Mouse (Mus musculus): Measurements from ENCODE around the gene Kdm2a. TPM values are rescaled to one million over a fixed set of nuclear protein-coding genes. Genes with fewer than 3 reads are reported as not detected.

The Kdm2a gene
- polyA plus RNA-seq, 1 experiment from 2014 or later, result 32.8 TPM

DNA sequence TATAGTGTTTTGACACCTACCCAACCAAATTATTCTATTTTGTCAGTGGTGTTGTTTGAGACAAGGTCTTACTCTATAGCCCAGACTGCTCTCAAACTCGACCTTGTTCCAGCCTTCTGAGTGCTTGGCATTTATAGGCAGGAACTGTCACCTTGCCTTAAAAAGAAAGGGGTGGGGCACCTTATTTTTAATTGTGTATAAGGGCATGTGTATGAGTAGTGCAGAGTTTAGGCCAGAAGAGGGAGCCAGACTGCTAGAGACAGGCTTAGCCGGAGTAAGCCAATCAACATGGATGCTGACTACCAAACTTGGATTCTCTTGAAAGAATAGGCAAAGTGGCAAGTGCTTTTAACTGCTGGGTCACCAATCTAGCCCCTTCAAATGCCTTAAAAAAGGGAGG lies 59.9 kb downstream of the Kdm2a start:
- Histone ChIP-seq H3K27ac (no peak overlapping the region), H3K9me3 (replicated peaks; ENCODE audit: low read length) (no peaks in the 10 kb centered on the region), H3K4me2 (ENCODE audit: low read length) (no peak overlapping the region), H3K4me3 (replicated peaks; ENCODE audit: low read depth, low read length) (no peak overlapping the region), H3K36me3 (ENCODE audit: insufficient read depth, low read length) (peaks cover 15% of the 10 kb centered on the region), H3K27me3 (ENCODE audit: insufficient read depth, low read length) (no peaks in the 10 kb centered on the region), H3K4me1 (replicated peaks; ENCODE audit: insufficient read depth, low read length) (0 out of 2 replicates have a peak, but pooled peaks cover 5% of the 10 kb centered on the region), H3K9ac (ENCODE audit: low read depth, low read length) (no peak overlapping the region)
- 27% methylated on average over 2 of the region's 2 CpGs for WGBS
- peak; percentile 85 for TF ChIP-seq CTCF (IDR thresholded peaks at IDR 0.05; ENCODE audit: low read depth)
- peak; percentile 88 for DNase-seq (ENCODE audit: low spot score)
- ATAC-seq (replicated peaks; ENCODE audit: low FRiP score, low read depth), result no peak

DNA sequence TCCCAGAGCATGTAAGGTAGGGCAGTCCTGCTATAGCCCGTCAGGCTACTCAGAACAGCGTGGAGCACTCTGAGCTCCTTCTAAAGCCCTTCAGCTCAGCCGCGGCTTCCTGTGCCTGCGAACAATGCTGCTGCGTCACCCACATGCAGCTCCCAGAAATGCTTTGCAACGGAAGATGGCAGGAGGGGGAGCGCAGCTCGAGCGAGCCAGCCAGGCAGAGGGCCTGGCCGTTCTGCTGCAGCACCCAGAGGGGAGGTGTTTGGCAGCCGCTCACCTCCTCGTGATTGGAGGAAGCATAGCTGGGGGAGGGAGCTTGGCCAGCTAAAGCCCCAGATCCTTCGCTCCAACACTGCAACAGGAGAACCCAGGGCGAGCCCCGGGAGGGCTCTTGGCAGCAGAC lies 64.3 kb downstream of the Kdm2a start:
- Histone ChIP-seq H3K4me3 (replicated peaks; ENCODE audit: low read depth, low read length) (peak overlapping the region; percentile 54), H3K36me3 (ENCODE audit: insufficient read depth, low read length) (peaks cover 15% of the 10 kb centered on the region), H3K9ac (ENCODE audit: low read depth, low read length) (peak overlapping the region; percentile 64), H3K27ac (peak overlapping the region; percentile 93), H3K27me3 (ENCODE audit: insufficient read depth, low read length) (no peaks in the 10 kb centered on the region), H3K4me2 (ENCODE audit: low read length) (peak overlapping the region; percentile 68), H3K9me3 (replicated peaks; ENCODE audit: low read length) (no peaks in the 10 kb centered on the region), H3K4me1 (replicated peaks; ENCODE audit: insufficient read depth, low read length) (peaks cover 16% of the 10 kb centered on the region)
- under 1% methylated on average over 16 of the region's 16 CpGs for WGBS
- peak; percentile 36; the same call in 1 of the 2 replicates for TF ChIP-seq CTCF (IDR thresholded peaks at IDR 0.05; ENCODE audit: low read depth)
- DNase-seq (ENCODE audit: low spot score) (peak; percentile 99), ATAC-seq (replicated peaks; ENCODE audit: low FRiP score, low read depth) (peak; percentile 98)

DNA sequence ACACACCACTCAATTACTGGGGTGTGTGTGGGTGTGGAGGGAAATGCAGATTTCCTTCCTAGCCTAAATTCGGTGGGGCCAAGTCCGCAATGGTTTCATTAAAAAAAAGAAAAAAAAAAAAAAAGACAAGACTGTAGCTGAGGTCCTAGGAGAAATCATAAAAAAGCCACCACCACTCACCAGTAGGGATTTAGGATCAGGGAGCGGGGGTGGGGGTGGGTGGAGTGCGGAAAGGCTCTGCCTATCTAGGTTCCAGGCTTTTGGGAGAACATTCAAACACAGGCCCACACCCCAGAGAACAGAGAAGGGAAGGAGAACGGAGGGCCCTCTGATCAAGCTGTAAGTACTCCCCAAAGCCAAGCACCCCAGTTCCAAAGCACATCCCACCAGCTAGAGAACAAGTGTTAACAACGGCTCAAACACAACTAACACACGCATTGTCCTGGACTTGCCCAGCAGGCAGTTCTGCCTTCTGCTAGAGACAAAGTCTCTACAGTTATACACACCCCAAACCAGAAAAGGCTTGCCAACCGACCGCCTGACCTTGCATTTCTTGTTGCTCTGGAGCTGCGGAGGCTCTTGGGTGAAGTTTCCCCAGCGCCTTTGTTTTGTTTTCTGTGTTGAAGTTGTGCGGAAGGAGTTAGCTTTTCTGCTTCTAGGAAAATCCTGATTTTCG lies 64.8 kb downstream of the Kdm2a start:
- peak; percentile 38 for DNase-seq (ENCODE audit: low spot score)
- H3K4me1 ChIP-seq (replicated peaks; ENCODE audit: insufficient read depth, low read length), result peaks cover 16% of the 10 kb centered on the region
- H3K4me3 ChIP-seq (replicated peaks; ENCODE audit: low read depth, low read length), result peak overlapping the region; percentile 54
- TF ChIP-seq CTCF (IDR thresholded peaks at IDR 0.05; ENCODE audit: low read depth), result no peak
- peak overlapping the region; percentile 93 for H3K27ac ChIP-seq
- H3K9me3 ChIP-seq (replicated peaks; ENCODE audit: low read length), result no peaks in the 10 kb centered on the region
- H3K36me3 ChIP-seq (ENCODE audit: insufficient read depth, low read length), result peaks cover 18% of the 10 kb centered on the region
- H3K4me2 ChIP-seq (ENCODE audit: low read length), result peak overlapping the region; percentile 68
- peak; percentile 52; the same call in 1 of the 2 replicates for ATAC-seq (replicated peaks; ENCODE audit: low FRiP score, low read depth)
- H3K27me3 ChIP-seq (ENCODE audit: insufficient read depth, low read length), result no peaks in the 10 kb centered on the region
- whole genome bisulfite sequencing, result under 1% methylated on average over 13 of the region's 13 CpGs
- peak overlapping the region; percentile 64 for H3K9ac ChIP-seq (ENCODE audit: low read depth, low read length)

DNA sequence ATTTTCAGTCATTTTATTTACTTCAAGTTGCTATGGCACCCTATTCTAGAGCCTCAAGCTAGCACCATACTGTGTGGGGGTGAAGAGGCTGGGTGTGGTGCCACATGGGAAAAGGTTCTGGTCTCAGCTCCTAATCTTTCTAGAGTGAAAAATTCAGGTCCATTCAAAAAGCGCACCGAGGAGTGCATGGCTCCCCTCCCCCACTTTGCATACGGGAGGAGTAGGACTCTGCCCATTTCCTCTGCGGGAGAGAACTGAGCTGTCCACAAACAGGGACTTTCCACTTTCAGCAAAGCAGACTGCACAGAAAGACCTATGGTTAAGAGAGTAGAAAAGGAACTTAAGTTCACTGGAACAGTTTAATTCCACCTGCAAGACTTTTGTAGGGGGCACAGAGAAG lies 65.4 kb downstream of the Kdm2a start:
- Histone ChIP-seq H3K36me3 (ENCODE audit: insufficient read depth, low read length) (peaks cover 24% of the 10 kb centered on the region), H3K4me3 (replicated peaks; ENCODE audit: low read depth, low read length) (peak overlapping the region; percentile 54), H3K9me3 (replicated peaks; ENCODE audit: low read length) (no peaks in the 10 kb centered on the region), H3K9ac (ENCODE audit: low read depth, low read length) (peak overlapping the region; percentile 64), H3K27me3 (ENCODE audit: insufficient read depth, low read length) (no peaks in the 10 kb centered on the region), H3K4me2 (ENCODE audit: low read length) (peak overlapping the region; percentile 68), H3K4me1 (replicated peaks; ENCODE audit: insufficient read depth, low read length) (peaks cover 16% of the 10 kb centered on the region), H3K27ac (peak overlapping the region; percentile 93)
- 0% methylated on average over 4 of the region's 4 CpGs for WGBS
- DNase-seq (ENCODE audit: low spot score) (peak; percentile 67), ATAC-seq (replicated peaks; ENCODE audit: low FRiP score, low read depth) (no peak)
- TF ChIP-seq CTCF (IDR thresholded peaks at IDR 0.05; ENCODE audit: low read depth), result no peak

DNA sequence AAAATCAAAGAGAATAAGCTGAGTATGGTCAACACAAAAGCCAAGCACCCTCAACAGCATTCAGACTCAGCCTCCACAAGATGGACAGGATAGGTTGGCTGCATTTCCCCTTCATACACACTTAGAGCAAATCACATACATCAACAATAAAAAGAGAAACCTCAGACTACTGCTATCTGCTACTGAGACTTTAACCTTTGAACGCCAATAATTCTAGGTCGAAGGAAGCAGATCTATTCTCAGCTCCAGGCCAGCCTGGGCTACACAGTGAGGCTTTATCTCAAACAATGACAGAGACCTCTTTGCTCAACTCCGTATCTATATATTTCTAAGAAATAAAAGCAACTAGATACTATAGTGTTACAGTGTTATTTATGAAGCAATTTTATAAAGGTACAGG lies 66.8 kb downstream of the Kdm2a start:
- H3K4me3 ChIP-seq (replicated peaks; ENCODE audit: low read depth, low read length), result no peak overlapping the region
- peaks cover 16% of the 10 kb centered on the region for H3K4me1 ChIP-seq (replicated peaks; ENCODE audit: insufficient read depth, low read length)
- H3K27ac ChIP-seq, result no peak overlapping the region
- DNase-seq (ENCODE audit: low spot score), result no peak
- WGBS, result 67% methylated on average over 3 of the region's 3 CpGs
- no peak overlapping the region for H3K9ac ChIP-seq (ENCODE audit: low read depth, low read length)
- H3K27me3 ChIP-seq (ENCODE audit: insufficient read depth, low read length), result no peaks in the 10 kb centered on the region
- no peaks in the 10 kb centered on the region for H3K9me3 ChIP-seq (replicated peaks; ENCODE audit: low read length)
- peaks cover 36% of the 10 kb centered on the region for H3K36me3 ChIP-seq (ENCODE audit: insufficient read depth, low read length)
- no peak for TF ChIP-seq CTCF (IDR thresholded peaks at IDR 0.05; ENCODE audit: low read depth)
- H3K4me2 ChIP-seq (ENCODE audit: low read length), result peak overlapping the region; percentile 68; the same call in 1 of the 2 replicates
- no peak for ATAC-seq (replicated peaks; ENCODE audit: low FRiP score, low read depth)

DNA sequence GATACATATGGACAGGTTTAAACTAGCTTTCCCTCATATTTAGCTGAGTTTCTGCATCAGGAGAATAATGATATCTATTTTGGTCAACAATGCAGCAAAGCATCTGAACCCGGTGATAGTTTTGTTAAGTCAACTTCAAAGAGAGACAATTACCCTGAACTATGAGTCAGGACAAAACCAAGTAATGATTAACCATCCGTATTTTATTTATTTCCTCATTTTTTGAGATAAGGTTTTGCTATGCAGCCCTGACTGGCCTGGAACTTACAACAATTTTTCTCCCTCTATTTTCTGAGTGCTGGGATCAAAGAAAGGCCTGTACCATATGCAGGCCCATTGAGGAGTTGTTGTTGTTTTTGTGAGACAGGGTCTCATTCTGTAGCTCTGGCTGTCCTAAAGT lies 67.5 kb downstream of the Kdm2a start:
- Histone ChIP-seq H3K4me2 (ENCODE audit: low read length) (no peak overlapping the region), H3K9me3 (replicated peaks; ENCODE audit: low read length) (no peaks in the 10 kb centered on the region), H3K9ac (ENCODE audit: low read depth, low read length) (no peak overlapping the region), H3K27me3 (ENCODE audit: insufficient read depth, low read length) (no peaks in the 10 kb centered on the region), H3K4me3 (replicated peaks; ENCODE audit: low read depth, low read length) (no peak overlapping the region), H3K36me3 (ENCODE audit: insufficient read depth, low read length) (peaks cover 43% of the 10 kb centered on the region), H3K4me1 (replicated peaks; ENCODE audit: insufficient read depth, low read length) (peaks cover 16% of the 10 kb centered on the region), H3K27ac (no peak overlapping the region)
- ATAC-seq (replicated peaks; ENCODE audit: low FRiP score, low read depth) (no peak), DNase-seq (ENCODE audit: low spot score) (no peak)
- 76% methylated on average over 2 of the region's 2 CpGs for WGBS
- TF ChIP-seq CTCF (IDR thresholded peaks at IDR 0.05; ENCODE audit: low read depth), result no peak

All from kidney, postnatal 0 days (tissue).